Mouse (Mus musculus): ENCODE measurements around the gene Dact1. TPM values are rescaled to one million over a fixed set of nuclear protein-coding genes. Genes with fewer than 3 reads are reported as not detected.
A peak's percentile ranks its signal among the peaks of the same experiment; 100 is the strongest.

Dact1 gene
- total and polyA plus RNA-seq, 2 experiments from 2014 or later, result 16.4 to 63.8 TPM

DNA sequence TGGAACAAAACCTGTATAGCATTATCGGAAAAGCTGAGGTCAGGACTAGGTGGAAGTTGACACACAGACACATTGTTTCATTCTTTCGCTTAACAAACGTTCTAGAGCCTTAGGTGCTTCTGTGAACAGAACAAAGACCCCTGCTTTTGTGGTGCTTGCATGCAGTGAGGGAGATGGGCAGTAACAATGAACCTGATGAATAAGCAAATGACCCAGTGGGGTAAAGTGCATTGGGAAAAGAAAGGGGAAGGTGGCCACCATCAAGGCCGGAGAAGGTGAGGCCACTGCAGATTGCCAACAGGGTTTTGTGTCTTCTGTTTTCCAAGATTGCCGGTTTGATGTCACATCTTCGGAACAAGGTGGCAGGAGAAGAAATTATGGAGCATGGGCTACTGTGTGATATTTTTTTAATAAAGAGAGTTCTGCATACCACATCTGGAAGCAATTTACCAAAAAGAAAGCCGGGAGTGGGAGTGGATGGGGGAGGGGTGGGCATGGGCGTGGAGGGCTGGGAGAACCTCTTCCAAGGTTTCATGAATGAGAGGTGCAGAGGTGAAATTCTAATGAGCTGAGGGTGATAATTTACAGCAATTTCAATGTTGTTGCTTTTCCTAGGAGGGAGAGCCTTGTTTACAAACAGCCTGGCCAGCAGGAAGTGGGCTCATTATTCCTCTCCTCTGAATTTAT lies 12.7 kb upstream of the Dact1 start:
- WGBS, result 63% methylated on average over 8 of the region's 8 CpGs
- no peak overlapping the region for H3K4me3 ChIP-seq (ENCODE audit: low read depth, low read length)
- ATAC-seq (ENCODE audit: low FRiP score), result no peak
- no peaks in the 10 kb centered on the region for H3K36me3 ChIP-seq (ENCODE audit: insufficient read depth, low read length)
- H3K4me1 ChIP-seq (ENCODE audit: insufficient read depth, low read length), result peaks cover 9% of the 10 kb centered on the region; the same call in 1 of the 2 replicates
- H3K4me2 ChIP-seq (ENCODE audit: low read depth, low read length, poor library complexity, severe bottlenecking), result no peak overlapping the region
- no peak overlapping the region for H3K9ac ChIP-seq (replicated peaks; ENCODE audit: low read length, poor library complexity, severe bottlenecking)
- no peak overlapping the region for H3K27ac ChIP-seq (ENCODE audit: low read depth, low read length)
- no peaks in the 10 kb centered on the region for H3K9me3 ChIP-seq (ENCODE audit: low read length)
- DNase-seq (ENCODE audit: low spot score), result no peak
- no peaks in the 10 kb centered on the region for H3K27me3 ChIP-seq (ENCODE audit: insufficient read depth, low read length)
- no peak for TF ChIP-seq CTCF (IDR thresholded peaks at IDR 0.05)

DNA sequence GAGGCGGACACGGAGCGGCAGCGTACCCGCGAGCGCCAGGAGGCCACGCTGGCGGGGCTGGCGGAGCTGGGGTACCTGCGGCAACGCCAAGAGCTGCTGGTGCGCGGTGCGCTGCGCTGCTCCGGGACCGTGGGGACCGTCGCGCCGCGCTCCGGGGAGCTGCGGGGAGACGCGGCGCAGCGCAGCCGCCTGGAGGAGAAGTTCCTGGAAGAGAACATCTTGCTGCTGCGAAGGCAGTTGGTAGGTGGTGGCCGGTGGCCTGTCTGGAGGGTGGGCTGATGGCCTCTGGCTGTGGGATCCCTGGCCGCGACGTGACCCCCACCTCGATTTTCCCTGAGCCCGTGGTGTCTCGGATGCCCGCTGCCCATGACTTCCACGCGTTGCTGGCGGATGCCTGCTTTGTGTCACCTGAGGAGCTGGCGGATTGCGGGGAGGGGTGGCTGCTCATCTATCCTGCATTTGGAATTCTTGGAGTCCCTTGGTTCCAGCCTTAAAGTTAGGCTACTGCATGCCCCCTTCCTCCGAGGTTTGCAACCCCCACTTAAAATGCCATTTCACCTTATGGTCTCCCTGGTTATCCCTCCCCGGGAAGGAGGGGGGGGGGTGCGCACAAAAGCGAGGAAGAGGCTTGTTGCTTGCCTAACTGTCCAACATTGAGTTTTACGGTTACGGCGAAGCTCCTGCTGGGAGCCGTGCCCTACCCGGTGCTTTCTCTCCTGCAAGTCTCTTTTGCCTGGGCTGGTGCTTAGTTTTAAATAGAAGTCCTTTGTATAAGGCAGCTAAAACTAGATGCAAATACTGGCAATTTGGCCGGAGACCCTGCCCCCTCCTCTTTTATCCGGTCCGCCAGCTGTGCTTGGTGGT lies 616 bp downstream of the Dact1 start:
- ATAC-seq (ENCODE audit: low FRiP score) (peak; percentile 55), DNase-seq (ENCODE audit: low spot score) (peak; percentile 22)
- under 1% methylated on average over 37 of the region's 56 CpGs for WGBS
- peak overlapping the region; percentile 76 for H3K27ac ChIP-seq (ENCODE audit: low read depth, low read length)
- H3K9me3 ChIP-seq (ENCODE audit: low read length), result no peaks in the 10 kb centered on the region
- H3K9ac ChIP-seq (replicated peaks; ENCODE audit: low read length, poor library complexity, severe bottlenecking), result peak overlapping the region; percentile 90
- peak overlapping the region; percentile 92 for H3K4me3 ChIP-seq (ENCODE audit: low read depth, low read length)
- H3K27me3 ChIP-seq (ENCODE audit: insufficient read depth, low read length), result no peaks in the 10 kb centered on the region
- TF ChIP-seq CTCF (IDR thresholded peaks at IDR 0.05), result no peak
- H3K4me1 ChIP-seq (ENCODE audit: insufficient read depth, low read length), result no peaks in the 10 kb centered on the region
- H3K36me3 ChIP-seq (ENCODE audit: insufficient read depth, low read length), result peaks cover 4% of the 10 kb centered on the region; the same call in 1 of the 2 replicates
- peak overlapping the region; percentile 73 for H3K4me2 ChIP-seq (ENCODE audit: low read depth, low read length, poor library complexity, severe bottlenecking)

DNA sequence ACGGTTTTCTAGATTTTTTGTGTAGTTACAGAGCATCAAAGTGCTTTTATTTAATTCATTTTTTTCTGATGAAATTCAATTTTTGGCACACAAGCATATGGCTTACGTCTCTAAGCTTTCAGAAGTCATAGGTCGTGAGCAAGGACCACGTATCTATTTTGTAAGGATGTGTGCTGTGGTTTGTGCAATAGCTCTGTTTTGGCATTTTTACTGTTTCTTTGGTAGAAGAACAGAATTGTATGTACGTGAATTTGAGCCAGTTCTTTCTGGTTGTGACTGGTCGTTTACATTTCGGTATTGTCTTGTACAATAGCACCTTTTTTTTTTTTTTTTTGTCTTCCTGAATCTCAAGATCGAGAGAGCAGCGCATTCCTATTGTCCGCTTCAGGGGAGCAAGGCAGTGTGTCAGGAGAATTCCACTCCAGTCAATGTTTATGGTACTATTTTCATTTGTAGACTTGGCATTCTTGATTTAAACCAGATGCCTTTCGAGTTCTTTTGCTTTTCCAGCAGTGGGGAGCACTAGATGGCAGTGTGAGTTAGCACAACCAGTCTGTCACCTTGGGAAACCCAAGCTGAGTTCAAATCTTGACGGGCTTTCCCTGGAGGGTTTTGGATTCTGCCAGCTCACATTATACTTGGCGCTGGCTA lies 1.7 kb downstream of the Dact1 start:
- H3K4me1 ChIP-seq (ENCODE audit: insufficient read depth, low read length), result no peaks in the 10 kb centered on the region
- H3K4me3 ChIP-seq (ENCODE audit: low read depth, low read length), result peak overlapping the region; percentile 92
- peak overlapping the region; percentile 90; the same call in 1 of the 2 replicates for H3K9ac ChIP-seq (replicated peaks; ENCODE audit: low read length, poor library complexity, severe bottlenecking)
- no peaks in the 10 kb centered on the region for H3K9me3 ChIP-seq (ENCODE audit: low read length)
- no peak for ATAC-seq (ENCODE audit: low FRiP score)
- H3K4me2 ChIP-seq (ENCODE audit: low read depth, low read length, poor library complexity, severe bottlenecking), result peak overlapping the region; percentile 73
- DNase-seq (ENCODE audit: low spot score), result peak; percentile 82
- no peaks in the 10 kb centered on the region for H3K27me3 ChIP-seq (ENCODE audit: insufficient read depth, low read length)
- peak; percentile 84 for TF ChIP-seq CTCF (IDR thresholded peaks at IDR 0.05)
- 0 out of 2 replicates have a peak overlapping the region, but pooled peaks have one; percentile 76 for H3K27ac ChIP-seq (ENCODE audit: low read depth, low read length)
- peaks cover 7% of the 10 kb centered on the region; the same call in 1 of the 2 replicates for H3K36me3 ChIP-seq (ENCODE audit: insufficient read depth, low read length)
- WGBS, result 25% methylated on average over 13 of the region's 13 CpGs

DNA sequence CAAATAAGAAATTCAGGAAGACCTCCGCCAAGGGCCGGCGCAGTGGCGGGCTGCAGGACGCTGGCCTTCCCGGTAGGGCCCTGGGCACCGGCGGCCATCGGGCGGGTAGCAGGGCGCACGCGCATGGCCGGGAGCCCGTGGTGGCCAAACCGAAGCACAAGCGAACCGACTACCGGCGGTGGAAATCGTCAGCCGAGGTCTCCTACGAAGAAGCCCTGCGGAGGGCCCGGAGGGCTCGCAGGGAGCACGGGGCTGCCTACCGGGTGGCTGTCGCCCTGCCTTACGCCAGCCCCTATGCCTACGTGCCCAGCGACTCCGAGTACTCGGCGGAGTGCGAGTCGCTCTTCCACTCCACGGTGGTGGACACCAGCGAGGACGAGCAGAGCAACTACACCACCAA lies 8.6 kb downstream of the Dact1 start:
- no peaks in the 10 kb centered on the region for H3K9me3 ChIP-seq (ENCODE audit: low read length)
- H3K36me3 ChIP-seq (ENCODE audit: insufficient read depth, low read length), result peaks cover 30% of the 10 kb centered on the region
- H3K4me1 ChIP-seq (ENCODE audit: insufficient read depth, low read length), result no peaks in the 10 kb centered on the region
- H3K4me2 ChIP-seq (ENCODE audit: low read depth, low read length, poor library complexity, severe bottlenecking), result no peak overlapping the region
- H3K4me3 ChIP-seq (ENCODE audit: low read depth, low read length), result no peak overlapping the region
- TF ChIP-seq CTCF (IDR thresholded peaks at IDR 0.05), result no peak
- DNase-seq (ENCODE audit: low spot score), result no peak
- H3K27me3 ChIP-seq (ENCODE audit: insufficient read depth, low read length), result no peaks in the 10 kb centered on the region
- ATAC-seq (ENCODE audit: low FRiP score), result no peak
- no peak overlapping the region for H3K27ac ChIP-seq (ENCODE audit: low read depth, low read length)
- 88% methylated on average over 32 of the region's 40 CpGs for WGBS
- no peak overlapping the region for H3K9ac ChIP-seq (replicated peaks; ENCODE audit: low read length, poor library complexity, severe bottlenecking)

DNA sequence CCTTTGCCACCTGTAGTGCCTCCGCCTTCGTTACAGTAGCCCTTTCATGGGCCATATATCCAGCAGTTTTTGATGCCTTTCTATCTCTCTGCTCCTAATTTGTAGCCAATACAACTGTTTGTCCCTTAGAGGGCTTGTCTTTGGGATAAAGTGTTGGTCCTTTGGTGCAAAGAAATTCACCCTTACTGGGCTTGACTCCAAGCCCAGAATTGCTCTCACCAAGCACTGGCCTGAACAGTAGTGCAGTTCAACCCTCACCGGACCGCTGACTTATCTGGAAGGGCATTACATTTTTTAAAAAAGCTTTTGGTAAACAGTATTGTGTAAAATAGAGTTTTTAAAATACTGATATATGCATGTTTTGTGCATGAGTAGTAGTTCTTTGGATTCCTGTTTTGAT lies 9.9 kb downstream of the Dact1 start:
- WGBS, result 92% methylated on average over 4 of the region's 4 CpGs
- no peak for ATAC-seq (ENCODE audit: low FRiP score)
- Histone ChIP-seq H3K4me1 (ENCODE audit: insufficient read depth, low read length) (no peaks in the 10 kb centered on the region), H3K27ac (ENCODE audit: low read depth, low read length) (no peak overlapping the region), H3K4me2 (ENCODE audit: low read depth, low read length, poor library complexity, severe bottlenecking) (no peak overlapping the region), H3K9me3 (ENCODE audit: low read length) (no peaks in the 10 kb centered on the region), H3K4me3 (ENCODE audit: low read depth, low read length) (no peak overlapping the region), H3K9ac (replicated peaks; ENCODE audit: low read length, poor library complexity, severe bottlenecking) (no peak overlapping the region), H3K36me3 (ENCODE audit: insufficient read depth, low read length) (peaks cover 27% of the 10 kb centered on the region), H3K27me3 (ENCODE audit: insufficient read depth, low read length) (no peaks in the 10 kb centered on the region)
- no peak for TF ChIP-seq CTCF (IDR thresholded peaks at IDR 0.05)
- DNase-seq (ENCODE audit: low spot score), result no peak
